Mouse (Mus musculus) kidney, adult 2 months (tissue): ENCODE measurements around the gene Gm21913. TPM values are rescaled to one million over a fixed set of nuclear protein-coding genes. Genes with fewer than 3 reads are reported as not detected.
"Not testable (repeated sequence)": the region's sequence is repeated elsewhere in the genome, so short reads cannot be mapped to it uniquely, and the experiment has no call there.

Source experiments
- DNase-seq: peaks from one replicate; pipeline ENCODE4 v3.0.0; 2021
- H3K27ac ChIP-seq: fragments of 200-500 bp; 2 replicates; pipeline ENCODE4 v1.5.1; 2012; ENCODE audit warnings: low read depth, low read length, control low read depth, inconsistent platforms; ENCODE audit not compliant: insufficient read depth
- H3K27me3 ChIP-seq: fragments of 200-500 bp; replicated peaks from 2 replicates; pipeline ENCODE4 v1.6.1; 2012; ENCODE audit warnings: mild to moderate bottlenecking, moderate library complexity, low read length, inconsistent platforms; ENCODE audit not compliant: control insufficient read depth, insufficient read depth
- H3K36me3 ChIP-seq: fragments of 200-500 bp; 2 replicates; pipeline ENCODE4 v1.6.1; 2012; ENCODE audit warnings: mild to moderate bottlenecking, moderate library complexity, low read length, inconsistent platforms; ENCODE audit not compliant: control insufficient read depth, insufficient read depth
- H3K4me1 ChIP-seq: fragments of 200-500 bp; 2 replicates; pipeline ENCODE4 v1.6.1; 2011; ENCODE audit warnings: low read length; ENCODE audit not compliant: control insufficient read depth, insufficient read depth
- H3K4me3 ChIP-seq: fragments of 200-500 bp; 2 replicates; pipeline ENCODE4 v1.5.1; 2011; ENCODE audit warnings: mild to moderate bottlenecking, low read depth, low read length, control low read depth; ENCODE audit not compliant: insufficient read depth
- WGBS: fragments of 180-500 bp; shearing (Covaris S2); methylation state at CpG from one replicate; pipeline ENCODE4 v1.1.7; 2018; 5-methylcytosine and 5-hydroxymethylcytosine counted together
- polyA plus RNA-seq: library from polyadenylated mRNA; depleted of rRNA; stranded (reverse); fragments of >200 nt; gene quantifications from 2 replicates; pipeline ENCODE4 v1.2.3, GENCODE M21; 2012; rRNA removed

Gene Gm21913
- polyA plus RNA-seq, result not detected in 2 replicates

DNA sequence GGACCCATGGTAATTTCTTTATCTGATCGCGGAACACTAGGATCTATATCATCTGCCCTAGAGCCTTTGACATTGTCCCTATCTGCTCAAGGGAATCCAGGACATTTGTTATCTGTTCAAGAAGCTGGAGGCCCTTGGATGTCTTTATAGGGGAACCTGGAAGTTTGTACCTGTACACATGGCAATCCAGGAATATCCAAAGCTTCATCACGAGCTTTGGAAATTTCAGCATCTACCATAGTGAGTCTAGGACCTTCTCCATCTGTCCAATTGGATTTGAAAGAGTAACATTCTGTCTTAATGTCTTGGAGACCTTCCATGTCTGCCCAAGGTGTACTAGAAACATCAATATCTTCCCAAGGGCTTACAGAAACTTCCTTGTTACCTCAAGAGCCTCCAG is at the start of gene Gm21913:
Gene Gm21913 (plus strand): TSS at position 301 of the 400 bp plus-strand sequence.
- not testable (repeated sequence) for H3K27ac ChIP-seq, DNase-seq, H3K4me1 ChIP-seq, H3K36me3 ChIP-seq, H3K4me3 ChIP-seq, H3K27me3 ChIP-seq
- no CpG with 5 or more reads among the region's 3 CpGs for whole genome bisulfite sequencing

Other genes with a start within 250 kb of the Gm21913 start
- not detected in 2 replicates for gene Gm29110, start 153.4 kb upstream of the Gm21913 start, polyA plus RNA-seq